Mouse (Mus musculus) kidney, embryonic 16.5 days (tissue): Measurements from ENCODE around the gene Adam17. TPM values are rescaled to one million over a fixed set of nuclear protein-coding genes. Genes with fewer than 3 reads are reported as not detected.

Source experiments
- ATAC-seq: fragments of 200-750 bp; cut with Nextera tagmentation; 2 replicates; pipeline ENCODE4 v1.8.0; 2017; ENCODE audit warnings: moderate TSS enrichment; ENCODE audit not compliant: low FRiP score, low TSS enrichment
- H3K27ac ChIP-seq: fragments of 300-500 bp; sonication (generic); 2 replicates; pipeline ENCODE4 v1.5.1; 2014; ENCODE audit warnings: low read length
- H3K27me3 ChIP-seq: fragments of 300-500 bp; sonication (generic); 2 replicates; pipeline ENCODE4 v1.6.1; 2014; ENCODE audit warnings: low read length, control low read depth, mixed read lengths; ENCODE audit not compliant: insufficient read depth
- H3K36me3 ChIP-seq: fragments of 300-500 bp; sonication (generic); 2 replicates; pipeline ENCODE4 v1.6.1; 2014; ENCODE audit warnings: low read length, control low read depth, mixed read lengths; ENCODE audit not compliant: insufficient read depth
- H3K4me1 ChIP-seq: fragments of 300-500 bp; sonication (generic); 2 replicates; pipeline ENCODE4 v1.6.1; 2014; ENCODE audit warnings: low read length, control low read depth, mixed read lengths; ENCODE audit not compliant: insufficient read depth
- H3K4me2 ChIP-seq: fragments of 300-500 bp; sonication (generic); replicated peaks from 2 replicates; pipeline ENCODE4 v1.6.1; 2014; ENCODE audit warnings: low read depth, low read length
- H3K4me3 ChIP-seq: fragments of 300-500 bp; sonication (generic); 2 replicates; pipeline ENCODE4 v1.5.1; 2014; ENCODE audit warnings: mild to moderate bottlenecking, low read length
- H3K9ac ChIP-seq: fragments of 300-500 bp; sonication (generic); replicated peaks from 2 replicates; pipeline ENCODE4 v1.6.1; 2014; ENCODE audit warnings: low read length
- H3K9me3 ChIP-seq: fragments of 300-500 bp; sonication (generic); 2 replicates; pipeline ENCODE4 v1.6.1; 2016; ENCODE audit warnings: low read length, control low read depth
- WGBS: fragments of 180-500 bp; shearing (Covaris S2); extraction: QIAGEN DNeasy Blood & Tissue Kit; methylation state at CpG from one replicate; pipeline ENCODE4 v1.1.7; 2014; 5-methylcytosine and 5-hydroxymethylcytosine counted together
- polyA plus RNA-seq: library from polyadenylated mRNA; unstranded; fragments of >200 nt; fragmentation: Nextera tagmentation; extraction: Ambion mirVana; gene quantifications from 2 replicates; pipeline ENCODE4 v1.2.1, GENCODE M21; 2015

The Adam17 gene
- polyA plus RNA-seq, 1 experiment from 2014 or later = 51.1 TPM

GRCm38 (mm10) chr12:21298856-21299255 lies 74.6 kb downstream of the Adam17 start:
- WGBS = 96% methylated on average over 11 of the region's 11 CpGs
- Histone ChIP-seq H3K4me2 (no peak overlapping the region), H3K27me3 (no peaks in the 10 kb centered on the region), H3K36me3 (peaks cover 67% of the 10 kb centered on the region), H3K9me3 (no peaks in the 10 kb centered on the region), H3K4me3 (no peak overlapping the region), H3K4me1 (no peaks in the 10 kb centered on the region), H3K27ac (no peak overlapping the region), H3K9ac (no peak overlapping the region)
- no peak for ATAC-seq

DNA sequence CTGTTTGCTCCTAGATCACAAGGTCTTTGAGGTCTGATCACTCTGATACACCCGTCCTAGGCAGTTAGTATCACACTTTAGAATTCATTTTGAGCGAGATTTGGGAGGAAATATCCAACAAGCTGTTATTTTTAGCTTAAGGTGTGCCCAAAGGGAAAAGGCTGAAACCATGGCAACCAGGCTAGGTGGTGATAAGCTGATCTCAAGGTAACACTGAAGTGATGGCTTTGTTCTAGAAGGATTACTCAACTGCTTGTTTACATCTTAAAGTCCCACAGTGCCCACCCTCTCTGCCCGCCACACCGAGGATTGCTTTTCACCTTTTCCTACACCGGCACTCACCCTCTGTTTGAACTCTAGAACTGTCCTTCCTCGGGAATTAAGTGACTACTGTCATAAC lies 83.8 kb downstream of the Adam17 start:
- H3K9me3 ChIP-seq = no peaks in the 10 kb centered on the region
- ATAC-seq = no peak
- no peak overlapping the region for H3K9ac ChIP-seq
- no peak overlapping the region for H3K4me3 ChIP-seq
- 85% methylated on average over 6 of the region's 6 CpGs for WGBS
- H3K4me2 ChIP-seq = no peak overlapping the region
- H3K4me1 ChIP-seq = peaks cover 12% of the 10 kb centered on the region
- peaks cover 39% of the 10 kb centered on the region for H3K36me3 ChIP-seq
- H3K27me3 ChIP-seq = no peaks in the 10 kb centered on the region
- no peak overlapping the region for H3K27ac ChIP-seq

DNA sequence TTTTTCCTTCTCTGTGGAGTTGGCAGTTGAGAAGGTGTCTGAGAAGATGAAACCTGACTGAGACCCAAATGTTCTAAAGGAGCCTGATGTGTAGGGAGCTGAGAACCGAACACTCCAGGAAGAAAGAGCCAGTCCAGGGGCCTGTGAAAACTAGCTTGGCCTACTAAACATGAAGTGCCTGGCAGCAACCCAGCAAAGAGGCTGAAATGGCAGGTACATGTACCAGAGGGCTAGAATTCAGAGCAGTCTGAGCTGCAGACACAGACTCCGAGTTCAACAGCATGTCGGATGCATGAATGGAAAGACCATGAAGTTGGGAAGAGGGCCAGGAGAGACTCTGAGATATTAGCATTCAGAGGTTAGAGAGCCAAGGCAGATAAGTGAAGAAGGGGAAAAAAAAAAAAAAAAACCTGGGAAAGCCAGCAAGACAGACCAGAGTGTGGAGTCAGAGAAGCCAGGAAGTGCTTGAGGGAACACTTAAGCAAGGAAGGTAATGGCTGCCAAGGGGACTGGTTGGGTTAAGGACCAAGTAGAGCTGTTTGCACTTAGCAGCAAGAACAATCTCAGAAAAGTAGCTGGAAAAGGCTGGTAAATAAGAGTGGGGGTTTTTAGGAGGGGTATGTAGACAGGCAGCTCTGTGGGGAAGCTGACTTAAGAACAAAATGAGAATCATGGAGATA lies 84.6 kb downstream of the Adam17 start:
- Histone ChIP-seq H3K9ac (no peak overlapping the region), H3K27ac (no peak overlapping the region), H3K4me1 (peaks cover 12% of the 10 kb centered on the region), H3K36me3 (peaks cover 31% of the 10 kb centered on the region), H3K4me2 (no peak overlapping the region), H3K9me3 (no peaks in the 10 kb centered on the region), H3K4me3 (no peak overlapping the region), H3K27me3 (no peaks in the 10 kb centered on the region)
- no peak for ATAC-seq
- WGBS = 89% methylated on average over 3 of the region's 3 CpGs

DNA sequence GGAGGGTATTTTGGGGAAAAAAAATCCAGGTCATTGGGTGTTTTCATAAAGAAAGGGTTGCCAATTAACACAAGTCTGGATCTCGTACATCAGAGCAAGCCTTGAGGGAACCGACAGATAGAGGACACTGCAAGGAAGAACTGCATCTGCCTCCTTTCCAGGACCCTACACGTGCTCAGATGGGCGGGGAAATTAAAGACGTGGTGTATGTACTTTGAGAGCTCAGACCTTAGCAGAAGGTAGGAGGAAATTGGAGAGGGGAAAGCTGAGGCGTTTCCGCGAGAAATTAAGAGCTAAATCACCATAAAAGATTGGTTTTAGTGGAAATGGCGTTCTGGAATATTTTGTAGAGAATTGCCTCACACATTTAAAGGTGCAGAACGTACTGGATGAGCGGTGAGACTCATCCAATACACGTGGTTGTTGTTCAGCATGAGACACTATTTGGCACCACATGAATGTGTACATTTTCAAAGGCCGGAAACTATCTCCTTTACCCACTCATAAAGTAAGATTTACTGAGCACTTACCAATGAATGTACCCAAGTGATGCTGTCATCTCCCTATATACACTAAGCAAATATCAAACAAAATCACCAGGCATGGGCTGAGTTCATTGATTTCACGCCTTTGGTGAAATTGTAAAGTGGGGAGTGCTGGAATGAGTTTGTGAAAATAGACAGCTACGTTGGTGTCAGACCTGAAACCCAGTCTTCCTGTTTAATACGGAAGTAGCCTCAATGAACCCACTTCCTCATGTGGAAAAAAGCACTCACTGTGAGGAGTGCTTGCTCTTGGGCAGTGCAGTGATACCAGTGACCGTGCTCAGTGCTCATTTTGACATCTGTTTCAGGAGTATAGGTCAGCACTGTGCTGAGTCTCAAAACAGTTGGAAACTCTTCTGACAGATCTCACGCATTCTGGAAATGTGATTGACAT lies 86.5 kb downstream of the Adam17 start:
- ATAC-seq = 0 out of 2 replicates have a peak, but pooled peaks have one; percentile 21
- H3K9ac ChIP-seq = peak overlapping the region; percentile 85
- no peaks in the 10 kb centered on the region for H3K9me3 ChIP-seq
- H3K4me3 ChIP-seq = peak overlapping the region; percentile 76
- H3K4me1 ChIP-seq = peaks cover 12% of the 10 kb centered on the region
- 30% methylated on average over 18 of the region's 18 CpGs for WGBS
- peaks cover 12% of the 10 kb centered on the region for H3K36me3 ChIP-seq
- peak overlapping the region; percentile 88; the same call in 1 of the 2 replicates for H3K27ac ChIP-seq
- peak overlapping the region; percentile 64 for H3K4me2 ChIP-seq
- no peaks in the 10 kb centered on the region for H3K27me3 ChIP-seq

GRCm38 (mm10) chr12:21286243-21286622 lies 87.2 kb downstream of the Adam17 start, which contains the start of gene Itgb1bp1:
TSS of gene Itgb1bp1 (minus strand) at chr12:21286284.
- peak within 1 kb of the TSS; percentile 89 for H3K9ac ChIP-seq
- peak within 1 kb of the TSS; percentile 88 for H3K27ac ChIP-seq
- peaks cover 5% of the 10 kb centered on the region for H3K36me3 ChIP-seq
- H3K27me3 ChIP-seq = no peaks in the 10 kb centered on the region
- H3K4me2 ChIP-seq = peak within 1 kb of the TSS; percentile 85
- ATAC-seq = peak; percentile 97
- H3K4me3 ChIP-seq = peak within 1 kb of the TSS; percentile 76
- H3K9me3 ChIP-seq = no peaks in the 10 kb centered on the region
- WGBS = 0% methylated on average over 28 of the region's 28 CpGs
- peaks cover 12% of the 10 kb centered on the region for H3K4me1 ChIP-seq

GRCm38 (mm10) chr12:21285508-21286242 lies 87.8 kb downstream of the Adam17 start:
- Histone ChIP-seq H3K4me1 (peaks cover 12% of the 10 kb centered on the region), H3K9ac (peak overlapping the region; percentile 89), H3K27me3 (no peaks in the 10 kb centered on the region), H3K9me3 (no peaks in the 10 kb centered on the region), H3K4me2 (peak overlapping the region; percentile 85), H3K27ac (peak overlapping the region; percentile 83), H3K36me3 (peaks cover 3% of the 10 kb centered on the region; the same call in 1 of the 2 replicates), H3K4me3 (peak overlapping the region; percentile 76)
- WGBS = under 1% methylated on average over 47 of the region's 47 CpGs
- ATAC-seq = peak; percentile 88

GRCm38 (mm10) chr12:21284761-21285441 lies 88.5 kb downstream of the Adam17 start, which contains the start of gene Cpsf3:
TSS of gene Cpsf3 (plus strand) at chr12:21285391.
- 60% methylated on average over 11 of the region's 11 CpGs for WGBS
- H3K9ac ChIP-seq = peak within 1 kb of the TSS; percentile 89
- H3K27ac ChIP-seq = peak within 1 kb of the TSS; percentile 88
- H3K36me3 ChIP-seq = no peaks in the 10 kb centered on the region
- H3K27me3 ChIP-seq = no peaks in the 10 kb centered on the region
- no peaks in the 10 kb centered on the region for H3K9me3 ChIP-seq
- peak within 1 kb of the TSS; percentile 76 for H3K4me3 ChIP-seq
- ATAC-seq = no peak
- H3K4me2 ChIP-seq = peak within 1 kb of the TSS; percentile 85
- H3K4me1 ChIP-seq = peaks cover 12% of the 10 kb centered on the region

DNA sequence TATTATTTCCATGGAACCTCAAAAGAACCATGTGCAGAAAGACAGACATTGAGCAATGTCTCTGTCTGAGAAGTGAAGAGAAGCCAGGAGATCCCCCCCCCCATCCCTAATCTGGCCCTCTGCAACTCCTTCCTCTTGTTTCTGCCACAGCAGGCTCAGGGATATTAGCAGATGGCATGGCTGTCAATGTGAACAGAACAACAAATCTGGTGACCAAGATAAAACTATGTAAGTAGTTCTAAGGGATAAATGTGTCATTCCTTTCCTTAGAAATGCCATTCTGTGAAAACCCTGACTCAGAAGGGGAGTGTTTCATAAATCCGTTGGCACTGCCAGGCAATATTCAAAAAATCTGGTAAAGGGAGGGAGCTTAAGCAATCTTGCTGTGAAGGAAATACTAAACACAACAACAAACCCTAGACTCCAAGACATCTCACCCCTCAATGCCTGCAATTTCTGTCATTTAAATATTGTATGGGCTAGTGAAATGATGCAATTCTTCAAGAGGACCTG lies 96.0 kb downstream of the Adam17 start:
- Histone ChIP-seq H3K4me1 (no peaks in the 10 kb centered on the region), H3K36me3 (peaks cover 8% of the 10 kb centered on the region; the same call in 1 of the 2 replicates), H3K9ac (no peak overlapping the region), H3K27me3 (no peaks in the 10 kb centered on the region), H3K4me3 (no peak overlapping the region), H3K4me2 (no peak overlapping the region), H3K27ac (no peak overlapping the region), H3K9me3 (no peaks in the 10 kb centered on the region)
- WGBS = 75% methylated on average over 1 of the region's 1 CpGs
- no peak for ATAC-seq

DNA sequence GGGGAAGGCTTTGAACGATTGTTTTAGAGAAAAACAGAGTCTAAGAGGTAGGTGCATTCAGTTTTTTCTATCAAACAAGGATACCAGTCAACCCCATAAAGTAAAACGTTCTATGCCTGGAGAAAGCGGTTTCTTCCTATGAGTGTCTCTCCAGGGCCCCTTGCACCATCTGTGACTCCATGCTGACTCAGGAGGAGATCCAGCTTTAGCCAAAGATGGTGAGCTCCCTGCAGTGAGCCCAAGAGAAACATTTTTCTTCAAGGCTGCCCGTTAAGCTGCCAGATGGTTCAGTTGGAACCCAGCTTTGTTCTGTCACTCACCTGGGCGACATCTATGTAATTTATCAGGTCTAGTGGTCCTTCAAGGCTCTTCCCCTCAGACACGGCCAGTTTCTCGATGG lies 99.0 kb downstream of the Adam17 start:
- Histone ChIP-seq H3K9ac (no peak overlapping the region), H3K4me2 (no peak overlapping the region), H3K9me3 (no peaks in the 10 kb centered on the region), H3K27ac (no peak overlapping the region), H3K36me3 (peaks cover 25% of the 10 kb centered on the region), H3K4me1 (no peaks in the 10 kb centered on the region), H3K4me3 (no peak overlapping the region), H3K27me3 (no peaks in the 10 kb centered on the region)
- no peak for ATAC-seq
- 84% methylated on average over 7 of the region's 7 CpGs for WGBS
